Mouse (Mus musculus) WW6 (cell line): ENCODE results near the gene Med18.

Source experiments
- DNase-seq: peaks from one replicate; pipeline ENCODE4 v3.0.0-alpha.2; 2013; ENCODE audit warnings: low read depth, low spot score

The Med18 gene

GRCm38 (mm10) chr4:132463430-132464254 is at the start of gene Med18:
Gene Med18, minus strand, starts transcription at chr4:132463921.
- DNase-seq, result peak; percentile 81

GRCm38 (mm10) chr4:132512080-132512479 is 48.4 kb upstream of the Med18 start:
- no peak for DNase-seq

GRCm38 (mm10) chr4:132510352-132510798 is 46.7 kb upstream of the Med18 start, which contains the start of gene Sesn2:
Gene Sesn2, minus strand, starts transcription at chr4:132510501.
- DNase-seq, result peak; percentile 86

- DNase-seq, result peak; percentile 73
Observed at GRCm38 (mm10) chr4:132509621-132510296, 46.0 kb upstream of the Med18 start.

- DNase-seq, result no peak
Observed at GRCm38 (mm10) chr4:132507210-132507609, 43.5 kb upstream of the Med18 start.

GRCm38 (mm10) chr4:132506250-132506649 is 42.5 kb upstream of the Med18 start:
- no peak for DNase-seq

- DNase-seq, result no peak
Observed at GRCm38 (mm10) chr4:132505800-132506199, 42.1 kb upstream of the Med18 start.

- DNase-seq, result no peak
Observed at GRCm38 (mm10) chr4:132505034-132505738, 41.5 kb upstream of the Med18 start.

GRCm38 (mm10) chr4:132503344-132503743 is 39.6 kb upstream of the Med18 start:
- no peak for DNase-seq

- no peak for DNase-seq
Observed at GRCm38 (mm10) chr4:132501639-132502038, 37.9 kb upstream of the Med18 start.

GRCm38 (mm10) chr4:132494271-132494918 is 30.7 kb upstream of the Med18 start:
- no peak for DNase-seq

GRCm38 (mm10) chr4:132492178-132493060 is 28.7 kb upstream of the Med18 start:
- no peak for DNase-seq

GRCm38 (mm10) chr4:132491748-132492147 is 28.0 kb upstream of the Med18 start:
- no peak for DNase-seq

GRCm38 (mm10) chr4:132491057-132491456 is 27.3 kb upstream of the Med18 start:
- no peak for DNase-seq

GRCm38 (mm10) chr4:132490273-132491010 is 26.7 kb upstream of the Med18 start:
- DNase-seq, result no peak

GRCm38 (mm10) chr4:132488976-132489375 is 25.3 kb upstream of the Med18 start:
- no peak for DNase-seq

- no peak for DNase-seq
Observed at GRCm38 (mm10) chr4:132488521-132488920, 24.8 kb upstream of the Med18 start.

GRCm38 (mm10) chr4:132484820-132485219 is 21.1 kb upstream of the Med18 start:
- no peak for DNase-seq

- DNase-seq, result no peak
Observed at GRCm38 (mm10) chr4:132484231-132484630, 20.5 kb upstream of the Med18 start.
